Mouse (Mus musculus): ENCODE results near the gene Pigo.

- peak; percentile 97 for TF ChIP-seq POLR2A (IDR thresholded peaks at IDR 0.05; ENCODE audit: control insufficient read depth, low read depth, low read length)
- peak; percentile 11; the same call in 1 of the 2 replicates for TF ChIP-seq CTCF (IDR thresholded peaks at IDR 0.05; ENCODE audit: control insufficient read depth, insufficient read depth, insufficient replicate concordance, low read depth, low read length)
Measured at GRCm38 (mm10) chr4:43010161-43011038, 15.2 kb downstream of the Pigo start, which contains the start of gene Fancg.

Measured in testis, adult 2 months (tissue).